Mouse (Mus musculus) testis, adult 2 months (tissue): ENCODE data around the gene Olfr2.

Experiments
- CTCF ChIP-seq: fragments of 200-500 bp; IDR thresholded peaks from 2 replicates; pipeline ENCODE4 v1.5.1; 2012; ENCODE audit warnings: low read depth, mild to moderate bottlenecking, inconsistent platforms, low read length, moderate library complexity; ENCODE audit not compliant: control insufficient read depth, insufficient read depth, insufficient replicate concordance
- POLR2A ChIP-seq: fragments of 200-500 bp; IDR thresholded peaks from 2 replicates; pipeline ENCODE4 v1.6.1; 2012; ENCODE audit warnings: low read depth, mild to moderate bottlenecking, inconsistent platforms, low read length, moderate library complexity; ENCODE audit not compliant: control insufficient read depth

GRCm38 (mm10) chr7:107000798-107001197 lies 5.1 kb downstream of the Olfr2 start:
- TF ChIP-seq POLR2A (no peak), CTCF (no peak)
